Mouse (Mus musculus): ENCODE data around the gene Arhgef25. TPM values are rescaled to one million over a fixed set of nuclear protein-coding genes. Genes with fewer than 3 reads are reported as not detected.
"Not testable (repeated sequence)": the region's sequence is repeated elsewhere in the genome, so short reads cannot be mapped to it uniquely, and the experiment has no call there.

The Arhgef25 gene
- polyA plus RNA-seq, 1 experiment, result 18.6 TPM

- no peaks in the 10 kb centered on the region for H3K4me1 ChIP-seq (ENCODE audit: control insufficient read depth, insufficient read depth, low read length)
- no peak overlapping the region for H3K4me3 ChIP-seq (ENCODE audit: control insufficient read depth, low read depth, low read length)
- H3K36me3 ChIP-seq (ENCODE audit: control insufficient read depth, insufficient read depth, low read length), result no peaks in the 10 kb centered on the region
- no peak for TF ChIP-seq CTCF (IDR thresholded peaks at IDR 0.05; ENCODE audit: control insufficient read depth, insufficient read depth, insufficient replicate concordance, low read depth, low read length)
- no peak for TF ChIP-seq POLR2A (IDR thresholded peaks at IDR 0.05; ENCODE audit: control insufficient read depth, low read depth, low read length)
- no peaks in the 10 kb centered on the region for H3K27me3 ChIP-seq (ENCODE audit: control insufficient read depth, insufficient read depth, low read length)
- no peak overlapping the region for H3K27ac ChIP-seq (ENCODE audit: control insufficient read depth, insufficient read depth, low read depth, low read length)
Measured at GRCm38 (mm10) chr10:127160081-127160480, 29.8 kb downstream of the Arhgef25 start.

- H3K4me3 ChIP-seq (ENCODE audit: control insufficient read depth, low read depth, low read length), result no peak overlapping the region
- no peaks in the 10 kb centered on the region for H3K4me1 ChIP-seq (ENCODE audit: control insufficient read depth, insufficient read depth, low read length)
- H3K36me3 ChIP-seq (ENCODE audit: control insufficient read depth, insufficient read depth, low read length), result no peaks in the 10 kb centered on the region
- no peaks in the 10 kb centered on the region for H3K27me3 ChIP-seq (ENCODE audit: control insufficient read depth, insufficient read depth, low read length)
- no peak for TF ChIP-seq CTCF (IDR thresholded peaks at IDR 0.05; ENCODE audit: control insufficient read depth, insufficient read depth, insufficient replicate concordance, low read depth, low read length)
- TF ChIP-seq POLR2A (IDR thresholded peaks at IDR 0.05; ENCODE audit: control insufficient read depth, low read depth, low read length), result no peak
- no peak overlapping the region for H3K27ac ChIP-seq (ENCODE audit: control insufficient read depth, insufficient read depth, low read depth, low read length)
Measured at GRCm38 (mm10) chr10:127158471-127158870, 31.4 kb downstream of the Arhgef25 start.

GRCm38 (mm10) chr10:127156511-127156910, 33.4 kb downstream of the Arhgef25 start:
- Histone ChIP-seq H3K27ac (ENCODE audit: control insufficient read depth, insufficient read depth, low read depth, low read length) (no peak overlapping the region), H3K36me3 (ENCODE audit: control insufficient read depth, insufficient read depth, low read length) (no peaks in the 10 kb centered on the region), H3K27me3 (ENCODE audit: control insufficient read depth, insufficient read depth, low read length) (no peaks in the 10 kb centered on the region), H3K4me3 (ENCODE audit: control insufficient read depth, low read depth, low read length) (no peak overlapping the region), H3K4me1 (ENCODE audit: control insufficient read depth, insufficient read depth, low read length) (no peaks in the 10 kb centered on the region)
- TF ChIP-seq POLR2A (IDR thresholded peaks at IDR 0.05; ENCODE audit: control insufficient read depth, low read depth, low read length), result no peak
- TF ChIP-seq CTCF (IDR thresholded peaks at IDR 0.05; ENCODE audit: control insufficient read depth, insufficient read depth, insufficient replicate concordance, low read depth, low read length), result no peak

GRCm38 (mm10) chr10:127156089-127156488, 33.8 kb downstream of the Arhgef25 start:
- Histone ChIP-seq H3K4me1 (ENCODE audit: control insufficient read depth, insufficient read depth, low read length) (no peaks in the 10 kb centered on the region), H3K36me3 (ENCODE audit: control insufficient read depth, insufficient read depth, low read length) (no peaks in the 10 kb centered on the region), H3K4me3 (ENCODE audit: control insufficient read depth, low read depth, low read length) (no peak overlapping the region), H3K27me3 (ENCODE audit: control insufficient read depth, insufficient read depth, low read length) (no peaks in the 10 kb centered on the region), H3K27ac (ENCODE audit: control insufficient read depth, insufficient read depth, low read depth, low read length) (no peak overlapping the region)
- no peak for TF ChIP-seq POLR2A (IDR thresholded peaks at IDR 0.05; ENCODE audit: control insufficient read depth, low read depth, low read length)
- no peak for TF ChIP-seq CTCF (IDR thresholded peaks at IDR 0.05; ENCODE audit: control insufficient read depth, insufficient read depth, insufficient replicate concordance, low read depth, low read length)

GRCm38 (mm10) chr10:127154652-127155051, 35.2 kb downstream of the Arhgef25 start:
- Histone ChIP-seq H3K4me1 (ENCODE audit: control insufficient read depth, insufficient read depth, low read length) (no peaks in the 10 kb centered on the region), H3K27me3 (ENCODE audit: control insufficient read depth, insufficient read depth, low read length) (no peaks in the 10 kb centered on the region), H3K4me3 (ENCODE audit: control insufficient read depth, low read depth, low read length) (no peak overlapping the region), H3K27ac (ENCODE audit: control insufficient read depth, insufficient read depth, low read depth, low read length) (no peak overlapping the region), H3K36me3 (ENCODE audit: control insufficient read depth, insufficient read depth, low read length) (no peaks in the 10 kb centered on the region)
- TF ChIP-seq POLR2A (IDR thresholded peaks at IDR 0.05; ENCODE audit: control insufficient read depth, low read depth, low read length) (no peak), CTCF (IDR thresholded peaks at IDR 0.05; ENCODE audit: control insufficient read depth, insufficient read depth, insufficient replicate concordance, low read depth, low read length) (no peak)

- no peak overlapping the region for H3K27ac ChIP-seq (ENCODE audit: control insufficient read depth, insufficient read depth, low read depth, low read length)
- H3K4me1 ChIP-seq (ENCODE audit: control insufficient read depth, insufficient read depth, low read length), result no peaks in the 10 kb centered on the region
Measured at GRCm38 (mm10) chr10:127154241-127154640, 35.6 kb downstream of the Arhgef25 start.

GRCm38 (mm10) chr10:127153323-127153722, 36.6 kb downstream of the Arhgef25 start:
- no peak overlapping the region for H3K27ac ChIP-seq (ENCODE audit: control insufficient read depth, insufficient read depth, low read depth, low read length)
- no peaks in the 10 kb centered on the region for H3K36me3 ChIP-seq (ENCODE audit: control insufficient read depth, insufficient read depth, low read length)
- no peak for TF ChIP-seq CTCF (IDR thresholded peaks at IDR 0.05; ENCODE audit: control insufficient read depth, insufficient read depth, insufficient replicate concordance, low read depth, low read length)
- no peak overlapping the region for H3K4me3 ChIP-seq (ENCODE audit: control insufficient read depth, low read depth, low read length)
- H3K27me3 ChIP-seq (ENCODE audit: control insufficient read depth, insufficient read depth, low read length), result no peaks in the 10 kb centered on the region
- no peaks in the 10 kb centered on the region for H3K4me1 ChIP-seq (ENCODE audit: control insufficient read depth, insufficient read depth, low read length)

More at GRCm38 (mm10) chr10:127154241-127154640, 35.6 kb downstream of the Arhgef25 start:
- Histone ChIP-seq H3K4me3 (ENCODE audit: control insufficient read depth, low read depth, low read length) (no peak overlapping the region), H3K27me3 (ENCODE audit: control insufficient read depth, insufficient read depth, low read length) (no peaks in the 10 kb centered on the region), H3K36me3 (ENCODE audit: control insufficient read depth, insufficient read depth, low read length) (no peaks in the 10 kb centered on the region)
- TF ChIP-seq POLR2A (IDR thresholded peaks at IDR 0.05; ENCODE audit: control insufficient read depth, low read depth, low read length) (no peak), CTCF (IDR thresholded peaks at IDR 0.05; ENCODE audit: control insufficient read depth, insufficient read depth, insufficient replicate concordance, low read depth, low read length) (no peak)

GRCm38 (mm10) chr10:127152556-127152955, 37.3 kb downstream of the Arhgef25 start:
- H3K36me3 ChIP-seq (ENCODE audit: control insufficient read depth, insufficient read depth, low read length); H3K4me1 ChIP-seq (ENCODE audit: control insufficient read depth, insufficient read depth, low read length); H3K4me3 ChIP-seq (ENCODE audit: control insufficient read depth, low read depth, low read length); H3K27me3 ChIP-seq (ENCODE audit: control insufficient read depth, insufficient read depth, low read length); H3K27ac ChIP-seq (ENCODE audit: control insufficient read depth, insufficient read depth, low read depth, low read length): not testable (repeated sequence)

GRCm38 (mm10) chr10:127151233-127151632, 38.6 kb downstream of the Arhgef25 start:
- H3K36me3 ChIP-seq (ENCODE audit: control insufficient read depth, insufficient read depth, low read length); H3K27me3 ChIP-seq (ENCODE audit: control insufficient read depth, insufficient read depth, low read length); H3K27ac ChIP-seq (ENCODE audit: control insufficient read depth, insufficient read depth, low read depth, low read length); H3K4me3 ChIP-seq (ENCODE audit: control insufficient read depth, low read depth, low read length); H3K4me1 ChIP-seq (ENCODE audit: control insufficient read depth, insufficient read depth, low read length): not testable (repeated sequence)

All from testis, adult 2 months (tissue).